Mouse (Mus musculus) bone marrow macrophage, adult 2 months (primary cell): ENCODE measurements around the gene Cradd.

ENCODE experiments used
- CTCF ChIP-seq: IDR thresholded peaks from 2 replicates; pipeline ENCODE4 v1.5.1; 2012; ENCODE audit warnings: low read depth, mild to moderate bottlenecking, low read length, moderate library complexity
- POLR2A ChIP-seq: IDR thresholded peaks from 2 replicates; pipeline ENCODE4 v1.6.1; 2012; ENCODE audit warnings: mild to moderate bottlenecking, low read depth, low read length, borderline replicate concordance

- TF ChIP-seq CTCF = no peak
- TF ChIP-seq POLR2A = no peak
Observed at GRCm38 (mm10) chr10:95236226-95236625, 87.7 kb downstream of the Cradd start.
